Mouse (Mus musculus) lung, postnatal 0 days (tissue): Measurements from ENCODE around the gene Hoxc13. TPM values are rescaled to one million over a fixed set of nuclear protein-coding genes. Genes with fewer than 3 reads are reported as not detected.

Experiments
- ATAC-seq: fragments of 200-750 bp; cut with Nextera tagmentation; 2 replicates; pipeline ENCODE4 v1.8.0; 2017; ENCODE audit warnings: moderate library complexity
- DNase-seq: peaks from one replicate; pipeline ENCODE4 v3.0.0-alpha.2; 2016; ENCODE audit warnings: low spot score
- H3K27ac ChIP-seq: fragments of 300-500 bp; sonication (generic); 2 replicates; pipeline ENCODE4 v1.5.1; 2014; ENCODE audit warnings: antibody characterized with exemption, mild to moderate bottlenecking, low read length, mixed read lengths
- H3K27me3 ChIP-seq: fragments of 300-500 bp; sonication (generic); replicated peaks from 2 replicates; pipeline ENCODE4 v1.6.1; 2014; ENCODE audit warnings: low read length, mixed read lengths; ENCODE audit not compliant: insufficient read depth
- H3K36me3 ChIP-seq: fragments of 300-500 bp; sonication (generic); 2 replicates; pipeline ENCODE4 v1.6.1; 2014; ENCODE audit warnings: low read length, mixed read lengths; ENCODE audit not compliant: insufficient read depth
- H3K4me1 ChIP-seq: fragments of 300-500 bp; sonication (generic); 2 replicates; pipeline ENCODE4 v1.6.1; 2014; ENCODE audit warnings: antibody characterized with exemption, low read depth, low read length, mixed read lengths; ENCODE audit not compliant: insufficient read depth
- H3K4me2 ChIP-seq: fragments of 300-500 bp; sonication (generic); replicated peaks from 2 replicates; pipeline ENCODE4 v1.6.1; 2014; ENCODE audit warnings: low read depth, mild to moderate bottlenecking, low read length, moderate library complexity, mixed read lengths
- H3K4me3 ChIP-seq: fragments of 300-500 bp; sonication (generic); 2 replicates; pipeline ENCODE4 v1.5.1; 2014; ENCODE audit warnings: low read depth, low read length
- H3K9ac ChIP-seq: fragments of 300-500 bp; sonication (generic); replicated peaks from 2 replicates; pipeline ENCODE4 v1.6.1; 2014; ENCODE audit warnings: low read depth, mild to moderate bottlenecking
- H3K9me3 ChIP-seq: fragments of 300-500 bp; sonication (generic); 2 replicates; pipeline ENCODE4 v1.6.1; 2016; ENCODE audit warnings: low read length, mixed read lengths
- CTCF ChIP-seq: IDR thresholded peaks from 2 replicates; pipeline ENCODE4 v1.5.1; 2016; ENCODE audit warnings: antibody characterized with exemption, mild to moderate bottlenecking
- EP300 ChIP-seq: IDR thresholded peaks from 2 replicates; pipeline ENCODE4 v1.6.1; 2016; ENCODE audit warnings: antibody characterized with exemption, mild to moderate bottlenecking, control low read depth
- WGBS: fragments of 180-500 bp; shearing (Covaris S2); extraction: QIAGEN DNeasy Blood & Tissue Kit; methylation state at CpG from one replicate; pipeline ENCODE4 v1.1.7; 2014; 5-methylcytosine and 5-hydroxymethylcytosine counted together
- microRNA-seq: library from miRNA; unstranded; fragments of <30 nt; microRNA quantifications from one replicate; pipeline ENCODE4, GENCODE M21; 2016
- polyA plus RNA-seq: library from polyadenylated mRNA; unstranded; fragments of >200 nt; fragmentation: Nextera tagmentation; extraction: Ambion mirVana; gene quantifications from 2 replicates; pipeline ENCODE4 v1.2.1, GENCODE M21; 2015

The Hoxc13 gene
- polyA plus RNA-seq, 1 experiment from 2014 or later, result not detected

- H3K4me2 ChIP-seq, result no peak overlapping the region
- H3K36me3 ChIP-seq, result no peaks in the 10 kb centered on the region
- H3K9ac ChIP-seq, result no peak overlapping the region
- H3K27me3 ChIP-seq, result peaks cover 84% of the 10 kb centered on the region
- no peak for DNase-seq
- no peaks in the 10 kb centered on the region for H3K9me3 ChIP-seq
- no peaks in the 10 kb centered on the region for H3K4me1 ChIP-seq
- H3K4me3 ChIP-seq, result no peak overlapping the region
- no peak for ATAC-seq
- 1% methylated on average over 6 of the region's 6 CpGs for WGBS
- no peak for TF ChIP-seq CTCF
- TF ChIP-seq EP300, result no peak
- H3K27ac ChIP-seq, result no peak overlapping the region
Measured at GRCm38 (mm10) chr15:102972753-102973152, 51.9 kb downstream of the Hoxc13 start.

- Histone ChIP-seq H3K4me2 (no peak overlapping the region), H3K27me3 (peaks cover 84% of the 10 kb centered on the region)
- no peak for ATAC-seq
Measured at GRCm38 (mm10) chr15:102975034-102975433, 54.1 kb downstream of the Hoxc13 start.

GRCm38 (mm10) chr15:102975688-102976111 is 54.8 kb downstream of the Hoxc13 start:
- no peaks in the 10 kb centered on the region for H3K4me1 ChIP-seq
- H3K27me3 ChIP-seq, result peaks cover 81% of the 10 kb centered on the region
- no peaks in the 10 kb centered on the region for H3K36me3 ChIP-seq
- no peak for DNase-seq
- no peaks in the 10 kb centered on the region for H3K9me3 ChIP-seq
- TF ChIP-seq CTCF (no peak), EP300 (no peak)
- H3K27ac ChIP-seq, result no peak overlapping the region
- 1% methylated on average over 21 of the region's 21 CpGs for WGBS
- H3K9ac ChIP-seq, result no peak overlapping the region
- H3K4me2 ChIP-seq, result no peak overlapping the region
- no peak overlapping the region for H3K4me3 ChIP-seq
- ATAC-seq, result no peak

More at GRCm38 (mm10) chr15:102975034-102975433, 54.1 kb downstream of the Hoxc13 start:
- no peak for DNase-seq
- no peak overlapping the region for H3K27ac ChIP-seq
- H3K4me3 ChIP-seq, result no peak overlapping the region
- no peak for TF ChIP-seq EP300
- no peak for TF ChIP-seq CTCF
- no peaks in the 10 kb centered on the region for H3K4me1 ChIP-seq
- H3K36me3 ChIP-seq, result no peaks in the 10 kb centered on the region
- no peaks in the 10 kb centered on the region for H3K9me3 ChIP-seq
- H3K9ac ChIP-seq, result no peak overlapping the region
- WGBS, result 9% methylated on average over 7 of the region's 7 CpGs

- Histone ChIP-seq H3K9ac (no peak within 1 kb of the TSS), H3K27ac (no peak within 1 kb of the TSS), H3K27me3 (peaks cover 81% of the 10 kb centered on the region), H3K4me3 (peak within 1 kb of the TSS; percentile 35), H3K4me2 (peak within 1 kb of the TSS; percentile 49), H3K36me3 (no peaks in the 10 kb centered on the region), H3K4me1 (no peaks in the 10 kb centered on the region), H3K9me3 (no peaks in the 10 kb centered on the region)
- ATAC-seq (no peak), DNase-seq (no peak)
- TF ChIP-seq EP300 (no peak), CTCF (no peak)
- WGBS, result 2% methylated on average over 16 of the region's 20 CpGs
Measured at GRCm38 (mm10) chr15:102976171-102976570, 55.3 kb downstream of the Hoxc13 start, which contains the start of gene Hoxc9. Gene Hoxc9, plus strand, starts transcription at chr15:102976439.

GRCm38 (mm10) chr15:102976631-102977422 is 55.9 kb downstream of the Hoxc13 start:
- Histone ChIP-seq H3K4me2 (peak overlapping the region; percentile 49), H3K27ac (no peak overlapping the region), H3K36me3 (no peaks in the 10 kb centered on the region), H3K4me3 (peak overlapping the region; percentile 35), H3K27me3 (peaks cover 86% of the 10 kb centered on the region), H3K4me1 (no peaks in the 10 kb centered on the region), H3K9me3 (no peaks in the 10 kb centered on the region), H3K9ac (no peak overlapping the region)
- no peak for ATAC-seq
- DNase-seq, result no peak
- no peak for TF ChIP-seq EP300
- TF ChIP-seq CTCF, result no peak
- WGBS, result 2% methylated on average over 37 of the region's 37 CpGs

GRCm38 (mm10) chr15:102977423-102977974 is 56.6 kb downstream of the Hoxc13 start:
- Histone ChIP-seq H3K36me3 (no peaks in the 10 kb centered on the region), H3K27ac (no peak overlapping the region), H3K4me1 (no peaks in the 10 kb centered on the region), H3K9me3 (no peaks in the 10 kb centered on the region), H3K9ac (no peak overlapping the region), H3K27me3 (peaks cover 87% of the 10 kb centered on the region), H3K4me3 (peak overlapping the region; percentile 35), H3K4me2 (peak overlapping the region; percentile 49)
- 2% methylated on average over 13 of the region's 16 CpGs for WGBS
- no peak for ATAC-seq
- no peak for TF ChIP-seq EP300
- TF ChIP-seq CTCF, result no peak
- no peak for DNase-seq

Small RNAs within 50 kb of the gene (microRNA-seq; reads per million reads assigned to microRNA genes)
- 10.5 reads per million, percentile 23 among the genes with 10 or more reads in this experiment for gene Mir196a-2

Other genes with a start within 250 kb of the Hoxc13 start
- 48.6 and 49.8 TPM in 2 replicates for gene Atp5g2, start 248.8 kb upstream of the Hoxc13 start, polyA plus RNA-seq
- gene Calcoco1, start 198.9 kb upstream of the Hoxc13 start, polyA plus RNA-seq, result 92.3 and 99.4 TPM in 2 replicates
- gene Hoxc12, start 15.7 kb downstream of the Hoxc13 start, polyA plus RNA-seq, result not detected in 2 replicates
- gene Hoxc11, start 33.3 kb downstream of the Hoxc13 start, polyA plus RNA-seq, result not detected in 2 replicates
- not detected in 2 replicates for gene Hoxc10, start 45.7 kb downstream of the Hoxc13 start, polyA plus RNA-seq
- 0.23 TPM in 1 of 2 replicates, not detected in the other for gene Hoxc5, start 46.3 kb downstream of the Hoxc13 start, polyA plus RNA-seq
- gene Hoxc9, start 55.3 kb downstream of the Hoxc13 start, polyA plus RNA-seq, result not detected in 2 replicates
- gene Hoxc8, start 69.5 kb downstream of the Hoxc13 start, polyA plus RNA-seq, result not detected in 2 replicates
- gene Hoxc6, start 77.2 kb downstream of the Hoxc13 start, polyA plus RNA-seq, result not detected in 2 replicates
- 0.21 and 0.23 TPM in 2 replicates for gene Hoxc4, start 97.8 kb downstream of the Hoxc13 start, polyA plus RNA-seq
- gene Smug1, start 246.0 kb downstream of the Hoxc13 start, polyA plus RNA-seq, result 10.5 and 12.2 TPM in 2 replicates